ENCODE assay signal across 13 mouse cellular contexts in the genomic region with DNA sequence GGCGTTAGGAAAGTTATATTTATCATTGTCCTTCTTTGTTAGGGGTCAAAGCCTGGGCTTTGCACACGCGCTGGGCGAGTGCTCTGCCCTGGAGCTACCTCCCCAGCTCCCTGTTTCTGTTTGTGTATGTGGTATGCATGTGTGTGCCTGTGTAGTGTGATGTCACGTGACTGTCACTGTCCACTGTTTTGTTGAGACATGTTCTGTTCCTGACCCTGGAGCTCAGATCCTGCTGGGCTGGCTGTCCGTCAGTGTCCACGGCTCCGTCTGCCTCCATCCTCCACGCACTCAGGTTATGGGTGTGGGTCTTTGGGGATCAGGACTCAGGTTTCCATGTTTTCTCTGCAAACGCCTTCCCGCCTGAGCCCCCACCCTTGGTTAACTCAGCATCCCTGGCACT. TPM values are rescaled to one million over a fixed set of nuclear protein-coding genes. Genes with fewer than 3 reads are reported as not detected.
A peak's percentile ranks its signal among the peaks of the same experiment; 100 is the strongest.
DNase-seq lines count a peak whose midpoint lies in the region; ATAC-seq and TF ChIP-seq lines count a peak whose summit lies in the region.
"Had no signal": no experiment of that assay in that cellular context is flagged by ENCODE, and none has a peak within 500 bp of the region (broad histone marks: within the 10 kb centered on the region; RNA-seq: fewer than 3 reads in every experiment).

No protein-coding gene starts in this region.

- H3K4me1 ChIP-seq in cerebellum, adult 2 months (ENCODE audit: control insufficient read depth, insufficient read depth, low read length), result peaks cover 13% of the 10 kb centered on the region
- H3K4me1 ChIP-seq in lung, embryonic 14.5 days (ENCODE audit: insufficient read depth), result 0 out of 2 replicates have a peak, but pooled peaks cover 6% of the 10 kb centered on the region
- H3K4me1 ChIP-seq in heart, embryonic 16.5 days (ENCODE audit: control insufficient read depth, insufficient read depth, low read length), result peaks cover 42% of the 10 kb centered on the region
- peaks cover 22% of the 10 kb centered on the region for H3K4me1 ChIP-seq in neural tube, embryonic 14.5 days (ENCODE audit: control insufficient read depth, insufficient read depth, low read length)

- WGBS in cerebellum, adult 2 months, result 32% methylated on average over 11 of the region's 11 CpGs
- WGBS in lung, embryonic 14.5 days, result 51% methylated on average over 11 of the region's 11 CpGs
- 54% methylated on average over 11 of the region's 11 CpGs for WGBS in heart, embryonic 16.5 days
- WGBS in neural tube, embryonic 14.5 days, result 70% methylated on average over 11 of the region's 11 CpGs

- H3K27ac ChIP-seq in cerebellum, adult 2 months (ENCODE audit: insufficient read depth, low read length), result no peak overlapping the region
- no peak overlapping the region for H3K27ac ChIP-seq in lung, embryonic 14.5 days (ENCODE audit: low read depth)
- H3K27ac ChIP-seq in heart, embryonic 16.5 days (ENCODE audit: low read length), result peak overlapping the region; percentile 61
- H3K27ac ChIP-seq in neural tube, embryonic 14.5 days (ENCODE audit: low read depth, low read length), result no peak overlapping the region

- no peaks in the 10 kb centered on the region for H3K27me3 ChIP-seq in cerebellum, adult 2 months (ENCODE audit: control insufficient read depth, insufficient read depth, low read length)
- H3K27me3 ChIP-seq in lung, embryonic 14.5 days (ENCODE audit: insufficient read depth, low read length), result no peaks in the 10 kb centered on the region
- H3K27me3 ChIP-seq in heart, embryonic 16.5 days (ENCODE audit: control insufficient read depth, insufficient read depth, low read length), result no peaks in the 10 kb centered on the region
- no peaks in the 10 kb centered on the region for H3K27me3 ChIP-seq in neural tube, embryonic 14.5 days (ENCODE audit: control insufficient read depth, insufficient read depth, low read length)

- H3K4me2 ChIP-seq in lung, embryonic 14.5 days, result peak overlapping the region; percentile 59; the same call in 1 of the 2 replicates
- H3K4me2 ChIP-seq in heart, embryonic 16.5 days (ENCODE audit: low read depth, low read length), result peak overlapping the region; percentile 84
- H3K4me2 ChIP-seq in neural tube, embryonic 14.5 days (ENCODE audit: low read depth, low read length), result peak overlapping the region; percentile 61

- ATAC-seq in lung, embryonic 14.5 days (ENCODE audit: insufficient read depth), result no peak
- no peak for ATAC-seq in heart, embryonic 16.5 days (replicated peaks; ENCODE audit: extremely low read depth, insufficient read depth, low FRiP score)
- ATAC-seq in neural tube, embryonic 14.5 days (ENCODE audit: low read depth), result no peak
- ATAC-seq in erythroid progenitor cell, adult 5-6 weeks (replicated peaks; ENCODE audit: low FRiP score, poor library complexity, severe bottlenecking), result no peak

- TF ChIP-seq CTCF in cerebellum, adult 2 months (IDR thresholded peaks at IDR 0.05; ENCODE audit: borderline replicate concordance, insufficient read depth, low read depth, low read length), result no peak
- no peak for TF ChIP-seq CTCF in lung, embryonic 14.5 days (IDR thresholded peaks at IDR 0.05; ENCODE audit: low read depth)

- peak overlapping the region; percentile 58 for H3K4me3 ChIP-seq in cerebellum, adult 2 months (replicated peaks; ENCODE audit: insufficient read depth, low read depth, low read length)
- H3K4me3 ChIP-seq in lung, embryonic 14.5 days (ENCODE audit: low read depth, low read length), result no peak overlapping the region
- H3K4me3 ChIP-seq in heart, embryonic 16.5 days (ENCODE audit: low read length), result peak overlapping the region; percentile 6
- no peak overlapping the region for H3K4me3 ChIP-seq in neural tube, embryonic 14.5 days (ENCODE audit: low read depth, low read length)

- no peak for TF ChIP-seq POLR2A in cerebellum, adult 2 months (IDR thresholded peaks at IDR 0.05; ENCODE audit: borderline replicate concordance, insufficient read depth, low read length)

- no peaks in the 10 kb centered on the region for H3K9me3 ChIP-seq in lung, embryonic 14.5 days (ENCODE audit: low read depth, low read length)
- no peaks in the 10 kb centered on the region for H3K9me3 ChIP-seq in heart, embryonic 16.5 days (replicated peaks; ENCODE audit: control insufficient read depth, low read length)
- H3K9me3 ChIP-seq in neural tube, embryonic 14.5 days (ENCODE audit: control insufficient read depth, low read length), result no peaks in the 10 kb centered on the region

- H3K9ac ChIP-seq in lung, embryonic 14.5 days, result no peak overlapping the region
- H3K9ac ChIP-seq in heart, embryonic 16.5 days (ENCODE audit: low read length), result peak overlapping the region; percentile 53
- H3K9ac ChIP-seq in neural tube, embryonic 14.5 days (replicated peaks; ENCODE audit: low read depth, low read length), result no peak overlapping the region; the same call in 1 of the 2 replicates

- DNase-seq in cerebellum, adult 2 months, result peak; percentile 43 to 50
- DNase-seq in cerebellum, adult 8-10 months, result no peak
- DNase-seq in lung, embryonic 14.5 days, result no peak
- DNase-seq in lung, postnatal 10 days, result no peak
- DNase-seq in left cerebral cortex, adult 9 months (ENCODE audit: low spot score in 2 of 2), result no peak
- DNase-seq: adrenal gland, postnatal 10 days; B cell, adult 2 months; kidney, postnatal 25 days; lung, postnatal 14 days; right cerebral cortex, postnatal 4 days had no signal

- no peaks in the 10 kb centered on the region for H3K36me3 ChIP-seq in lung, embryonic 14.5 days (ENCODE audit: insufficient read depth)
- H3K36me3 ChIP-seq in heart, embryonic 16.5 days (ENCODE audit: control insufficient read depth, insufficient read depth), result no peaks in the 10 kb centered on the region
- no peaks in the 10 kb centered on the region for H3K36me3 ChIP-seq in neural tube, embryonic 14.5 days (ENCODE audit: control insufficient read depth, insufficient read depth, low read length)

RNA-seq across cellular contexts. Expression of a gene that starts 2.0 kb away (rescaled TPM):
- polyA plus RNA-seq in cerebellum, adult 2 months (2012; rRNA removed), result 45.1 and 49.8 TPM in 2 replicates
- 17.1 and 18.2 TPM in 2 replicates for polyA plus RNA-seq in lung, embryonic 14.5 days (2014; fragmentation: Nextera tagmentation; extraction: Ambion mirVana)
- 20.9 and 21.3 TPM in 2 replicates for polyA plus RNA-seq in heart, embryonic 16.5 days (2015; fragmentation: Nextera tagmentation; extraction: Ambion mirVana)
- 27.5 and 33.3 TPM in 2 replicates for polyA plus RNA-seq in neural tube, embryonic 14.5 days (2014; fragmentation: Nextera tagmentation; extraction: Ambion mirVana)
- total RNA-seq in erythroid progenitor cell, adult 5-6 weeks (2015; ENCODE audit: low replicate concordance), result 33.2 and 37.3 TPM in 2 replicates
- total RNA-seq in erythroid progenitor cell, adult 5-6 weeks (2017; ENCODE audit: low replicate concordance), result 37.8 and 44.5 TPM in 2 replicates

RNA-seq across cellular contexts. Expression of a gene that starts 2.2 kb away (rescaled TPM):
- 22.6 and 23.5 TPM in 2 replicates for polyA plus RNA-seq in cerebellum, adult 2 months (2012; rRNA removed)
- polyA plus RNA-seq in lung, embryonic 14.5 days (2014; fragmentation: Nextera tagmentation; extraction: Ambion mirVana), result 26.6 and 34.6 TPM in 2 replicates
- 25.1 and 27.9 TPM in 2 replicates for polyA plus RNA-seq in heart, embryonic 16.5 days (2015; fragmentation: Nextera tagmentation; extraction: Ambion mirVana)
- 32.6 and 33.5 TPM in 2 replicates for polyA plus RNA-seq in neural tube, embryonic 14.5 days (2014; fragmentation: Nextera tagmentation; extraction: Ambion mirVana)
- 9.2 and 31.4 TPM in 2 replicates for total RNA-seq in erythroid progenitor cell, adult 5-6 weeks (2015; ENCODE audit: low replicate concordance)
- 7.9 and 13.0 TPM in 2 replicates for total RNA-seq in erythroid progenitor cell, adult 5-6 weeks (2017; ENCODE audit: low replicate concordance)

RNA-seq across cellular contexts. Expression of a gene that starts 30.4 kb away (rescaled TPM):
- polyA plus RNA-seq in cerebellum, adult 2 months (2012; rRNA removed), result 17.3 and 18.3 TPM in 2 replicates
- 20.6 and 21.0 TPM in 2 replicates for polyA plus RNA-seq in lung, embryonic 14.5 days (2014; fragmentation: Nextera tagmentation; extraction: Ambion mirVana)
- 11.1 and 13.3 TPM in 2 replicates for polyA plus RNA-seq in heart, embryonic 16.5 days (2015; fragmentation: Nextera tagmentation; extraction: Ambion mirVana)
- polyA plus RNA-seq in neural tube, embryonic 14.5 days (2014; fragmentation: Nextera tagmentation; extraction: Ambion mirVana), result 24.8 and 25.6 TPM in 2 replicates
- 0.42 and 0.72 TPM in 2 replicates for total RNA-seq in erythroid progenitor cell, adult 5-6 weeks (2015; ENCODE audit: low replicate concordance)
- 2.7 and 7.8 TPM in 2 replicates for total RNA-seq in erythroid progenitor cell, adult 5-6 weeks (2017; ENCODE audit: low replicate concordance)

Comparison
In these comparisons a context has a peak if more than half of its experiments do, and no peak if none do; other contexts are left out.
1. DNase-seq: peak in cerebellum, adult 2 months (2 of 2); none in cerebellum, adult 8-10 months (single experiment), lung, embryonic 14.5 days (single experiment), lung, postnatal 10 days (single experiment) and left cerebral cortex, adult 9 months (0 of 2).
2. H3K4me3 ChIP-seq: peak in cerebellum, adult 2 months (single experiment) and heart, embryonic 16.5 days (single experiment); none in lung, embryonic 14.5 days (single experiment) and neural tube, embryonic 14.5 days (single experiment).
3. Peak in every context shown above with its lines, with median percentiles within 50 percentile points of each other: H3K4me2 ChIP-seq.